Comparison of ENCODE assay signal across 24 mouse cellular contexts in genomic region chr5:27879726-27880125, GRCm38 (mm10). TPM values are rescaled to one million over a fixed set of nuclear protein-coding genes. Genes with fewer than 3 reads are reported as not detected.
DNase-seq lines count a peak whose midpoint lies in the region; ATAC-seq lines count a peak whose summit lies in the region.
"Had no signal": no experiment of that assay in that cellular context is flagged by ENCODE, and none has a peak within 500 bp of the region (broad histone marks: within the 10 kb centered on the region; RNA-seq: fewer than 3 reads in every experiment).

No protein-coding gene starts in this region.

- H3K9me3 ChIP-seq in heart, embryonic 10.5 days: no peaks in the 10 kb centered on the region
- H3K9me3 ChIP-seq in heart, embryonic 12.5 days (replicated peaks): no peaks in the 10 kb centered on the region
- H3K9me3 ChIP-seq in kidney, embryonic 15.5 days (replicated peaks): no peaks in the 10 kb centered on the region
- H3K9me3 ChIP-seq: embryonic facial prominence, embryonic 13.5 days; embryonic facial prominence, embryonic 15.5 days; forebrain, embryonic 10.5 days; forebrain, embryonic 12.5 days had no signal

- no peak overlapping the region for H3K9ac ChIP-seq in heart, embryonic 12.5 days
- H3K9ac ChIP-seq in kidney, embryonic 15.5 days: no peak overlapping the region
- H3K9ac ChIP-seq: embryonic facial prominence, embryonic 13.5 days; embryonic facial prominence, embryonic 15.5 days; forebrain, embryonic 12.5 days had no signal

- no peak overlapping the region for H3K27ac ChIP-seq in heart, embryonic 10.5 days
- no peak overlapping the region for H3K27ac ChIP-seq in heart, embryonic 12.5 days (ENCODE audit: poor library complexity, severe bottlenecking)
- H3K27ac ChIP-seq in kidney, embryonic 15.5 days: peak overlapping the region; percentile 41; the same call in 1 of the 2 replicates
- H3K27ac ChIP-seq: embryonic facial prominence, embryonic 13.5 days; embryonic facial prominence, embryonic 15.5 days; forebrain, embryonic 10.5 days; forebrain, embryonic 12.5 days had no signal

- no peak overlapping the region for H3K4me2 ChIP-seq in heart, embryonic 12.5 days
- no peak overlapping the region for H3K4me2 ChIP-seq in kidney, embryonic 15.5 days
- H3K4me2 ChIP-seq: embryonic facial prominence, embryonic 13.5 days; embryonic facial prominence, embryonic 15.5 days; forebrain, embryonic 12.5 days had no signal

- H3K4me3 ChIP-seq in heart, embryonic 10.5 days: no peak overlapping the region
- H3K4me3 ChIP-seq in heart, embryonic 12.5 days: no peak overlapping the region
- H3K4me3 ChIP-seq in kidney, embryonic 15.5 days (replicated peaks): no peak overlapping the region
- H3K4me3 ChIP-seq: embryonic facial prominence, embryonic 13.5 days; embryonic facial prominence, embryonic 15.5 days; erythroblast, embryonic 14.5 days; forebrain, embryonic 10.5 days; forebrain, embryonic 12.5 days had no signal

- WGBS in heart, embryonic 10.5 days: 83% methylated on average over 3 of the region's 3 CpGs
- 92% methylated on average over 3 of the region's 3 CpGs for WGBS in heart, embryonic 12.5 days
- WGBS in kidney, embryonic 15.5 days: 75% methylated on average over 3 of the region's 3 CpGs

- H3K4me1 ChIP-seq in heart, embryonic 10.5 days: no peaks in the 10 kb centered on the region
- H3K4me1 ChIP-seq in heart, embryonic 12.5 days (replicated peaks): no peaks in the 10 kb centered on the region
- H3K4me1 ChIP-seq in kidney, embryonic 15.5 days: 0 out of 2 replicates have a peak, but pooled peaks cover 10% of the 10 kb centered on the region
- H3K4me1 ChIP-seq: embryonic facial prominence, embryonic 13.5 days; embryonic facial prominence, embryonic 15.5 days; forebrain, embryonic 10.5 days; forebrain, embryonic 12.5 days had no signal

- H3K27me3 ChIP-seq in heart, embryonic 10.5 days (ENCODE audit: insufficient read depth, poor library complexity, severe bottlenecking): no peaks in the 10 kb centered on the region
- H3K27me3 ChIP-seq in heart, embryonic 12.5 days (replicated peaks): no peaks in the 10 kb centered on the region
- H3K27me3 ChIP-seq in kidney, embryonic 15.5 days: no peaks in the 10 kb centered on the region
- H3K27me3 ChIP-seq: embryonic facial prominence, embryonic 13.5 days; embryonic facial prominence, embryonic 15.5 days; forebrain, embryonic 12.5 days had no signal

- DNase-seq in heart, embryonic 10.5 days (ENCODE audit: low spot score): peak; percentile 55
- DNase-seq in kidney, adult 8-10 months: peak; percentile 9 to 14
- no peak for DNase-seq in kidney, postnatal 25 days
- DNase-seq in kidney, adult 11 months: no peak
- DNase-seq: adrenal gland, adult 2 months; adrenal gland, postnatal 10 days; adrenal gland, postnatal 25 days; cerebellum, adult 11 months; cerebellum, adult 18-20 months; cerebellum, adult 8-10 months; cerebellum, adult 9-11 months; cerebellum, postnatal 14 days; cerebellum, postnatal 36 days; embryo, embryonic 11 days had no signal

- no peak for ATAC-seq in heart, embryonic 12.5 days (ENCODE audit: insufficient number of reproducible peaks, low FRiP score)
- 0 out of 2 replicates have a peak, but pooled peaks have one; percentile 22 for ATAC-seq in kidney, embryonic 15.5 days (replicated peaks; ENCODE audit: low FRiP score)
- ATAC-seq: forebrain, embryonic 14.5 days had no signal

- H3K36me3 ChIP-seq in heart, embryonic 10.5 days: no peaks in the 10 kb centered on the region
- no peaks in the 10 kb centered on the region for H3K36me3 ChIP-seq in heart, embryonic 12.5 days
- H3K36me3 ChIP-seq in kidney, embryonic 15.5 days: no peaks in the 10 kb centered on the region
- H3K36me3 ChIP-seq: embryonic facial prominence, embryonic 13.5 days; embryonic facial prominence, embryonic 15.5 days; forebrain, embryonic 10.5 days; forebrain, embryonic 12.5 days had no signal

RNA-seq across cellular contexts. Expression of gene Htr5a, which starts 37.8 kb away (rescaled TPM):
- polyA plus RNA-seq in heart, embryonic 10.5 days (2016; fragmentation: Nextera tagmentation; extraction: Ambion mirVana): not detected in 2 replicates
- polyA plus RNA-seq in heart, embryonic 12.5 days (2016; fragmentation: Nextera tagmentation; extraction: Ambion mirVana): not detected in 2 replicates
- not detected in 2 replicates for polyA plus RNA-seq in kidney, embryonic 15.5 days (2015; fragmentation: Nextera tagmentation; extraction: Ambion mirVana)
- polyA plus RNA-seq: adrenal gland, adult 2 months; C2C12; embryonic facial prominence, embryonic 11.5 days; embryonic facial prominence, embryonic 13.5 days; embryonic facial prominence, embryonic 15.5 days; erythroblast, embryonic 14.5 days; forebrain, embryonic 10.5 days had no signal

Comparison
In these comparisons a context has a peak if more than half of its experiments do, and no peak if none do; other contexts are left out.
1. DNase-seq: peak in heart, embryonic 10.5 days (single experiment) and kidney, adult 8-10 months (2 of 2); none in kidney, postnatal 25 days (0 of 2) and kidney, adult 11 months (single experiment).